Mouse (Mus musculus): ENCODE measurements around the gene Mef2b.
"Not testable (repeated sequence)": the region's sequence is repeated elsewhere in the genome, so short reads cannot be mapped to it uniquely, and the experiment has no call there.

Gene Mef2b

GRCm38 (mm10) chr8:70174079-70174478 lies 34.6 kb downstream of the Mef2b start:
- in situ Hi-C loops (cut with MboI, MseI): loop anchor here (25.0 kb wide), 1 partner anchor 262 kb away; the partner anchor contains the start of genes Ndufa13, Tssk6 and Yjefn3

DNA sequence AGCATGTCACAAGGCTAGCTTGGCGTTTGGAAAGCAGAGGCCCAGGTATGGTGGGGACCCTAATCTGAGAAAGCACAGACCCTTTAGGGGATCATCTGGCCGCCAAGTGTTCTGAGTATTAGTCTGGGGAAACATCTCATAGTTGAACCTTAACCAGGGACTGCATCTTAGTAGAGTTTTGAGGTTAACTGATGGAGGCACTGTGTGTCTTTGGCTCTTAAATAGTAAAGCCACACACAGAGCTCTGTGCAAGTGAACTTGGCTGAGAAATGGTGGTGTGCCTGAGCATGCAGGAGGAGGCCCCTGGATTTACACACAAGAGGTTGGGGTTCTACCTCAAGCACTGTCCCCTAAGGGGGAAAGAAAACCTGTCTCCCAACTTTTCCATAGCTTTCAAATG lies 38.7 kb downstream of the Mef2b start:
- in situ Hi-C loops (cut with MboI, MseI): no loop called here

DNA sequence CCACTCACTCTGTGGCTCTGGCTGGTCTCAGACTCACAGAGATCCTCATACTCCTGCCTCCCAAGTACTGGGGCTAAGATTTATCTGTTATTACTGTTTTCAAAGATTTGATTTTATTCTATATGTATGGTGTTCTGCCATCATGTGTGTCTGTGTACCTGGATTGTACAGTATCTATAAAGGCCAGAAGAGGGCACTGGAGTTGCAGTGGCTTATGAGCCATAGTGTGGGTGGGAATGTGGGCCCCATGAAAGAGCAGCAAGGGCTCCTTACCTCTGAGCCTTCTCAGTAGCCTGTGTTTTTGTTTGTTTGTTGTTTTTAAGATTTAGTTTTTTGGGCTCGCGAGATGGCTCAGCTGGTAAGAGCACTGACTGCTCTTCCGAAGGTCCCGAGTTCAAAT lies 39.6 kb downstream of the Mef2b start:
- in situ Hi-C loops (cut with MboI, MseI): no loop called here

DNA sequence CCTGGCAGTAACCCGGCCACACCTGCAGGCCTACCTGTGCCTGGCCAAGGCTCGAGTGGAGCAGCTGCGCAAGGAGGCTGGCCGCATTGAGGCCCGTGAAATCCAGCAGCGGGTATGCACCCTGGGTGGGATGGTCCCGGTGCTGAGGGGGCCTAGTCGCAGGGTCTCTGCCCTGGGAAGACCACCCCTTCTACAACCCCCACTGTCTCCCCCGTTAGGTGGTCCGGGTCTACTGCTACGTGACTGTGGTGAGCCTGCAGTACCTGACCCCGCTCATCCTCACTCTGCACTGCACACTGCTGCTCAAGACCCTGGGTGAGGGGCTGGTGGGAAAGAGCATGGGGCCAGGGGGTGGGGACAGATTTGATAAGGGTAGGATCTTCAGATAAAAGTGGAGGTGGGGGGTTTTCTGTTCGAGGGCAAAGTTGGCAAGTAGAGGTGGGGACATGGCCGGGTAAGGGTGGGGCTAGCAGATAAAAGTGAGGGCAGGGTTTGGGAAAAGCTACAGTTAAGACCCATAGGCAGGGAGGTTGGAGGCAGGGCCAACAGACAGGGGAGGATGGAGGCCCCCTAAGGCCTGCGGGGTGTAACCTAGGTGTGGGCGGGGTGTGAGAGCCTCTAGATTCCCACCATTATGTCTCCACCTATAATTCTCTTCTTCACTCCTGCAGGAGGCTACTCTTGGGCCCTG lies 41.8 kb downstream of the Mef2b start:
- in situ Hi-C loops (cut with MboI, MseI): no loop called here

- in situ Hi-C loops (cut with MboI, MseI): no loop called here
Measured at GRCm38 (mm10) chr8:70181903-70182252, 42.4 kb downstream of the Mef2b start.

GRCm38 (mm10) chr8:70183194-70183593 lies 43.7 kb downstream of the Mef2b start:
- in situ Hi-C loops (cut with MboI, MseI): no loop called here

DNA sequence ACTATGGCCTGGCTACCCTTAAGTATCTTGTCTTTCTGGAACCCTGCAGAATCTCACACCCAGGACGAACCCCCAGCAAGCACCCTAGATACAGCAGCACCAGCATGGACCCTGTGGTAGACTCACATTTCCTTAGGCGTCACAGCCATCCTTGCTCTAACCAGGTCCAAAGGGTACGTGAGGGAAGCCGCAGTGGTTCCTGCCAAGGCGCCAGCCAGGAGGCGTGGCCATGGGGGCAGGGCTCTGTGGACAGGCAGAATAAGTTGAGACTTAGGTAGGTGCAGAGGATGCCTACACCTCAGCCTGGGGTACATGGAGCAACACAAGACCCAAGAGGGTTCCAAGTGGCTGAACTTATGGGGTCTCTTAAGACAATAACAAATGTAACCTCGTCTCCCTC lies 49.2 kb downstream of the Mef2b start:
- in situ Hi-C loops (cut with MboI, MseI): no loop called here

- in situ Hi-C loops (cut with MboI, MseI): no loop called here
Measured at GRCm38 (mm10) chr8:70193238-70193637, 53.7 kb downstream of the Mef2b start.

GRCm38 (mm10) chr8:70194191-70194590 lies 54.7 kb downstream of the Mef2b start:
- in situ Hi-C loops (cut with MboI, MseI): no loop called here

GRCm38 (mm10) chr8:70195762-70196161 lies 56.3 kb downstream of the Mef2b start:
- in situ Hi-C loops (cut with MboI, MseI): no loop called here

DNA sequence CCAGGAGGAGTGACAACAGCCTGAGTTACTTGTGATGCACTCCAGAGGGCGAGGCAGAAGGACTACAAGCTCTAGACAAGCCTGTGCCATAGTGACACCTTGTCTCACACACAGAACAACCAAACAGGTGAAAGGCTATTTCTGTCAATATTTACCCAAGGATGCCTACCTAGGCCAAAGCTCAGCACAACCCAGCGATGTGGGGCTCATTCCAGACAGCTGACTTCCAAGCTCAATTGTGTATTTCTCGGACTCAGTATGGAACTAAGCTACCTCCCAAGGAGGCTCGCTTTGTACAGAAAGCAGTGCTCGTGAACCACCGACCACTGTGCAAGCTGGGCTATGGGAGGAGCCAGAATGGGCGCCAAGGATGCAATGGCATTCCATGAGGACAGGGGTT lies 58.1 kb downstream of the Mef2b start:
- in situ Hi-C loops (cut with MboI, MseI): no loop called here

DNA sequence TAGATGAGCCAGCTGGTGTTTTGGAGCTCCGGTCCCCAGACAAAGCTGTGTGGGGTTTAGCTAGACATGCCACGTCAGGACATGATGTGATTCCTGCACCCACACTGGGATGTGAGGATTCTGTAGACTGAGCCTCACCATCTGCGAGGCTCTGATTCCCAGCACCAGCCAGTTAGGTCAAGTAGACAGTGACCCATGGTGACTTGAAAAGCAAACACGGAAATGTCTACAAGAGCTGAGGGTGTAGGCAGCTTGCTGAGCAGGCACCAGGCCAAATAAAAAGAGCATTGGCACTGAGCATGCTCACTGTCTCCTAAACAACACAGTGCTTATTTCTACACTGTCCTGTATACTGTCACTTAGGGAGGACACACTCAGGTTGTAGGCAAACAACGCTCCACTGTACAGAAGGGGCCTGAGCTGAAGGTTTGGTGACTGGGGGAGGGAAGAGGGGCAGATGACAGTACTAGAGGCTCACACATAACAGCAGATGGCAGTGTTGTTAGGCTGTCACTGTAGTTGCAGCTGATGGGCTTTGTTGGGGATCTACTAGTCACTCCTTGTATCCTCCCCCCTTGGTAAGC lies 60.7 kb downstream of the Mef2b start:
- in situ Hi-C loops (cut with MboI, MseI): no loop called here

DNA sequence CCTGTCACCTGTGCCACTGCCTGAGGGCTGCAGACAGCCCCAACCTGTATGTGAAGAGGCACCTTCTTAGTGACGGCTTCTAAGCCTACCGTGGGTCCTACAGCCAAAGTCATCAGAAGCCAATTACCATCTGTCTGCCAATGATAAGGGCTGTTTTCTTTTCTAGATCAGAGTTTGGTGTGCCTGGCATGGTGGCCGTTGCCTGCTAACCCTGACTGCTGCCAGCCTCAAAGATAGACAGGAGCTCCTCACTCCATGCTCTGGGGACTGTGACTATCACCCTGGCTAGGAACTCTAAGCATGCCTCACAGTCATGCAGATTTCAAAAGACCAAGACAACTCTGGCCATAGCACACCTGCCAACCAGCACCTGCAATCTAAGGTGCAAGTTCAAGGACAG lies 61.9 kb downstream of the Mef2b start:
- in situ Hi-C loops (cut with MboI, MseI): no loop called here

DNA sequence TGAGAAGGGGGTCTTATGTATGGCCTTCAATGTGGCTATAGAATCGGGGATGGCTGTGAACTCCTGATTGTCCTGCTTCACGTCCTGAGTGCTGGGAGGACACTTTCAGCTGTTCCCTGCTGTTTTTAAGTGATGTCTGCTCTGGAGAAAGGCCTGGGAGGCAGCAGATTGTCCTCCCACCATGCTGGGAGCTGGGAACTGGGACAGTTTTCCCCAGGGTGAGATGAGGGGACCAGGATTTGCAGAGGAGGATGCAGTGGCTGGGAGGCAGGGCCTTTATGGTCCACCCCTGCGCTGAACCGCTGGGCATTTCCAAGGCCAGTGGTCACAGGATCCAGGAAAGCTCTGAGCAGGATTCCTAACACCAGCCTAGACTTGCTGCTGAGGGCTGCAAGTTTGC lies 63.6 kb downstream of the Mef2b start:
- in situ Hi-C loops (cut with MboI, MseI): no loop called here

- in situ Hi-C loops (cut with MboI, MseI): no loop called here
Measured at GRCm38 (mm10) chr8:70204757-70205156, 65.2 kb downstream of the Mef2b start.

- in situ Hi-C loops (cut with MboI, MseI): no loop called here
Measured at GRCm38 (mm10) chr8:70208130-70208529, 68.6 kb downstream of the Mef2b start.

- in situ Hi-C loops (cut with MboI, MseI): no loop called here
Measured at GRCm38 (mm10) chr8:70210538-70210937, 71.0 kb downstream of the Mef2b start.

- in situ Hi-C loops (cut with MboI, MseI): no loop called here
Measured at GRCm38 (mm10) chr8:70211275-70211674, 71.8 kb downstream of the Mef2b start.

- in situ Hi-C loops (cut with MboI, MseI): no loop called here
Measured at GRCm38 (mm10) chr8:70211726-70212111, 72.2 kb downstream of the Mef2b start.

DNA sequence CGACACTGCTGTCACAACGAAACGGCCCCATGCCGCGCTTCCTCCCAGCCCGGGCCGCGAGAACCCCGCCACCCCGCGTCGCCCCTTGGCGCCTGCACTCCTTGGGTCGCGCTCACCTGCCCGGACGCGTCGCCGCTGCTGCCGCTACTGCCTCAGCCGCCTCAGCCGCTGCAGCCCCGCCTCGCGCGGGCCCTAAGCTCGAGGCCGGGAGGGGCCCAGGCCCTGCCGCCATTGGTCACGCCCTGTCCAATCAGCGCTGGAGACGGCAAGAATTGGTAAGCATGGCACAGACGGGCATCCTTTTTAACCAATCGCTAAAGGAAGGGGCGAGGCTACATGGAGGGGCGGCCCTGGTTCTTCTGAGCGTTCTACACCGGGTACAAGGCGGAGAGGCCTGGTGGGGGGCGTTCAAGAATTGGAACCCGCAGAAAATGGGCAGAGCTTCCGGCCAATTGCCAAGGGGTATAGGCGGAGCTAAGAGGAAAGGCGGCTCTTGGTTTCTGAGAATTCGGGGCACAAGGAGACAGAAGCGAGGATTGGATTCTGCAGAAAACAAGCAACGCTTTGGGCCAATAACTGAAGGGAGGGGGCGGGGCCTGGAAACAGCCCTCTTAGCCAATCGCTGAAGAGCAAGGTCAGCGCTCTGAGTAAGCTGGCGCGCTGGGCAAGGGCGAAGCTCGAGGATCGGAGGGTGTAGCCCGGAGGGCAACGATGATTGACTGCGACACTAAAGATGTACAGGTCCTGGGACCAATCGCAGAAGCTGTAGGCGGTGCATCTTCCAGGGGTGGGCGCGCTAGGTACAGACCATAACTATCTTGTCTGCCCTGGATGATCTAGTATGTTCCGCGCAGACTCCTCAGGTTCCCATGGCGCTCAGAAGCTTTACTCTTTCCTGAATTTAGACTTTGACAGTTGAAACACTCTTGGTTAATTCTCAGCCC lies 72.9 kb downstream of the Mef2b start, which contains the start of gene Slc25a42:
Gene Slc25a42 (minus strand): TSS at position 194 of the 944 bp plus-strand sequence.
- in situ Hi-C loops (cut with MboI, MseI): no loop called here

DNA sequence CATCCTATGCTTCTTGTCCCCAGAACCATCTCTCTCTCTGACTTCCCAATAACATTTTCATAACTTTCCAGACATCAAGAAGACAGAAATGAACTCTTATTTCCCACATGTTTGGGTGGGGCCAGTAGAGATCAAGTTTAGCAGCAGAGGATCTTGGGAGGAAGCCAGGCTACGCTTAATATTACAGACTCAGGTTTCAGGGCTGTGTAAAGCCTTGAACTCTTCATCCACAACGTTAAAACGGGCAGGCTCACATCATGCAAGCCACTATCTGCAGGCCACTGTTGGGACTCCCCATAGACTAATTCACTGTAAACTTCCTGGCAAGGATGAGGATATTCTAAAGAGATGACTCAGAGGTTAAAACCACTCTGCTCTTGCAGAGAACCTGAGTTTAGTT lies 74.9 kb downstream of the Mef2b start:
- in situ Hi-C loops (cut with MboI, MseI): no loop called here

DNA sequence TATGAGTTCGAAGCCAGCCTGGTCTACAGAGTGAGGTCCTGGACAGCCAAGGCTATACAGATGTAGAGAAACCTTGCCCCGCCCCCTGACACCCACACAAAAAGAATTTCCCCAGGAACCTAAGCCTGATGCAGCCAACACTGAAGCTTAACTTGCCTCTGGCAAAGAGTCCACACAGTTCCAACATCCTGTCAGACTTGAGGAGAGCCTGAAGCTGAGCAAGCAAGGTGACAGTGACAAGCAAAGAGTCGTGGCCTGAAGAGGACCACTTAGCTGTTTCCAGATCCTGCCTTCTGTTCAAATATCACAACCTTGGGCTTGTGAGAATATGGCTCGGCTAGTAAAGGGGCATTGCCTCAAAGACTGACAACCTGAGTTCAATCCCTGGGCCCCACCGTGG lies 75.6 kb downstream of the Mef2b start:
- in situ Hi-C loops (cut with MboI, MseI): no loop called here

- in situ Hi-C loops (cut with MboI, MseI): not testable (repeated sequence)
Measured at GRCm38 (mm10) chr8:70216161-70216560, 76.7 kb downstream of the Mef2b start.

Data from T-helper 2 cell (primary cell).